Mouse (Mus musculus) spleen, adult 2 months (tissue): ENCODE measurements around the gene Lmtk2.

Experiments
- CTCF ChIP-seq: fragments of 200-500 bp; IDR thresholded peaks from 2 replicates; pipeline ENCODE4 v1.5.1; 2011; ENCODE audit warnings: mild to moderate bottlenecking, inconsistent platforms; ENCODE audit not compliant: insufficient read depth, insufficient read length, insufficient replicate concordance; ENCODE audit errors: extremely low read depth
- POLR2A ChIP-seq: fragments of 200-500 bp; IDR thresholded peaks from 2 replicates; pipeline ENCODE4 v1.6.1; 2011; ENCODE audit warnings: low read depth, low read length, inconsistent platforms

- TF ChIP-seq CTCF, result no peak
- TF ChIP-seq POLR2A, result no peak
These were observed 21.3 kb downstream of the Lmtk2 start for GRCm38 (mm10) chr5:144121489-144121888.
